Mouse (Mus musculus): ENCODE measurements around the gene Fam198b. TPM values are rescaled to one million over a fixed set of nuclear protein-coding genes. Genes with fewer than 3 reads are reported as not detected.

The Fam198b gene
- polyA plus RNA-seq, 1 experiment from 2014 or later, result 7.4 TPM

DNA sequence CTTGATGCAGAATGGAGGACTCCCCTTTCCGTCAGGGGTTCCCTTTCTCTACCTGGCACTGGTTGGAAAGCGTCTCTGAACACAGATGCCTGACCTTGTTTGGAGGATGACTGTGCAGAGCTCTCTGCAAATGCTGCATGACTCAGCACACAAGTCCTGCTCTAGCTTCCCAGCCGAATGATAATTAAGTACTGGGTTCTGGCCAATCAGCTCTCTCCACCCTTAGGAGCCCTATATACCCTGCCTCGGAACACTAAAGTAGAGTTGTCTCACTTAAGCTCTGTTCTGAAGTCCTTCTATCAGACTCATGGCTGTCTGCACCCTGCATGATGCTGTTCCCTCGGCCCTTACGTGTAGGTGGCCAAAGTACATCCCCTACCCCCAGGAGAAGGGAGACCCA, 111.4 kb downstream of the Fam198b start:
- Histone ChIP-seq H3K27ac (no peak overlapping the region), H3K9me3 (replicated peaks; ENCODE audit: low read length) (no peaks in the 10 kb centered on the region), H3K27me3 (ENCODE audit: insufficient read depth, low read length) (no peaks in the 10 kb centered on the region), H3K4me3 (replicated peaks; ENCODE audit: low read depth, low read length) (no peak overlapping the region), H3K9ac (ENCODE audit: low read depth, low read length) (no peak overlapping the region), H3K36me3 (ENCODE audit: insufficient read depth, low read length) (no peaks in the 10 kb centered on the region), H3K4me1 (replicated peaks; ENCODE audit: insufficient read depth, low read length) (no peaks in the 10 kb centered on the region), H3K4me2 (ENCODE audit: low read length) (no peak overlapping the region)
- no peak for ATAC-seq (replicated peaks; ENCODE audit: low FRiP score, low read depth)
- 77% methylated on average over 6 of the region's 6 CpGs for WGBS
- no peak for TF ChIP-seq CTCF (IDR thresholded peaks at IDR 0.05; ENCODE audit: low read depth)
- DNase-seq (ENCODE audit: low spot score), result no peak

Other genes with a start within 250 kb of the Fam198b start
- not detected in 2 replicates for gene Rxfp1, start 146.7 kb upstream of the Fam198b start, polyA plus RNA-seq (2015; fragmentation: Nextera tagmentation; extraction: Ambion mirVana)
- 9.1 and 10.5 TPM in 2 replicates for gene Tmem144, start 31.8 kb upstream of the Fam198b start, polyA plus RNA-seq (2015; fragmentation: Nextera tagmentation; extraction: Ambion mirVana)

Measured in kidney, postnatal 0 days (tissue).